9 mouse cellular contexts compared by ENCODE assay signal in genomic region chr4:134388397-134388796, GRCm38 (mm10). TPM values are rescaled to one million over a fixed set of nuclear protein-coding genes. Genes with fewer than 3 reads are reported as not detected.
DNase-seq lines count a peak whose midpoint lies in the region; ATAC-seq lines count a peak whose summit lies in the region.
"Had no signal": no experiment of that assay in that cellular context is flagged by ENCODE, and none has a peak within 500 bp of the region (broad histone marks: within the 10 kb centered on the region; RNA-seq: fewer than 3 reads in every experiment).

No protein-coding gene starts in this region.

- H3K9ac ChIP-seq in hindbrain, embryonic 11.5 days (ENCODE audit: low read depth, low read length) = no peak overlapping the region
- H3K9ac ChIP-seq in hindbrain, embryonic 13.5 days = no peak overlapping the region
- H3K9ac ChIP-seq in neural tube, embryonic 11.5 days (ENCODE audit: low read length) = no peak overlapping the region
- H3K9ac ChIP-seq: lung, embryonic 15.5 days had no signal

- H3K27ac ChIP-seq in hindbrain, embryonic 11.5 days (ENCODE audit: low read depth, low read length) = no peak overlapping the region
- no peak overlapping the region for H3K27ac ChIP-seq in hindbrain, embryonic 13.5 days
- no peak overlapping the region for H3K27ac ChIP-seq in neural tube, embryonic 11.5 days (ENCODE audit: low read depth, low read length)
- H3K27ac ChIP-seq: lung, embryonic 15.5 days had no signal

- no peaks in the 10 kb centered on the region for H3K36me3 ChIP-seq in hindbrain, embryonic 11.5 days (ENCODE audit: control insufficient read depth, insufficient read depth, low read length)
- no peaks in the 10 kb centered on the region for H3K36me3 ChIP-seq in hindbrain, embryonic 13.5 days
- H3K36me3 ChIP-seq in neural tube, embryonic 11.5 days (ENCODE audit: control insufficient read depth, insufficient read depth, low read length) = no peaks in the 10 kb centered on the region
- H3K36me3 ChIP-seq: lung, embryonic 15.5 days had no signal

- no peak overlapping the region for H3K4me2 ChIP-seq in hindbrain, embryonic 11.5 days (replicated peaks; ENCODE audit: low read depth, low read length)
- no peak overlapping the region for H3K4me2 ChIP-seq in hindbrain, embryonic 13.5 days
- H3K4me2 ChIP-seq in neural tube, embryonic 11.5 days (ENCODE audit: low read depth) = no peak overlapping the region
- H3K4me2 ChIP-seq: lung, embryonic 15.5 days had no signal

- ATAC-seq in hindbrain, embryonic 11.5 days (ENCODE audit: low FRiP score) = no peak
- ATAC-seq in hindbrain, embryonic 13.5 days (ENCODE audit: low FRiP score) = no peak
- no peak for ATAC-seq in neural tube, embryonic 11.5 days (ENCODE audit: insufficient read depth, low FRiP score, low TSS enrichment)

- WGBS in hindbrain, embryonic 11.5 days = 22% methylated on average over 5 of the region's 5 CpGs
- 18% methylated on average over 5 of the region's 5 CpGs for WGBS in hindbrain, embryonic 13.5 days
- WGBS in neural tube, embryonic 11.5 days = 19% methylated on average over 5 of the region's 5 CpGs

- H3K27me3 ChIP-seq in hindbrain, embryonic 11.5 days (ENCODE audit: control insufficient read depth, insufficient read depth, low read length) = no peaks in the 10 kb centered on the region
- H3K27me3 ChIP-seq in hindbrain, embryonic 13.5 days = no peaks in the 10 kb centered on the region
- H3K27me3 ChIP-seq in neural tube, embryonic 11.5 days (ENCODE audit: control insufficient read depth, insufficient read depth, low read length) = no peaks in the 10 kb centered on the region
- H3K27me3 ChIP-seq: lung, embryonic 15.5 days had no signal

- no peak overlapping the region for H3K4me3 ChIP-seq in hindbrain, embryonic 11.5 days (ENCODE audit: low read depth, low read length)
- no peak overlapping the region for H3K4me3 ChIP-seq in hindbrain, embryonic 13.5 days
- H3K4me3 ChIP-seq in neural tube, embryonic 11.5 days (ENCODE audit: low read depth, low read length) = no peak overlapping the region
- H3K4me3 ChIP-seq: lung, embryonic 15.5 days had no signal

- DNase-seq in hindbrain, embryonic 11.5 days (ENCODE audit: low spot score) = peak; percentile 81
- DNase-seq in A20 (ENCODE audit: low read depth, low spot score) = peak; percentile 80
- peak; percentile 79 for DNase-seq in NIH3T3 (ENCODE audit: low read depth)
- peak; percentile 69 to 74 for DNase-seq in cerebellum, postnatal 36 days
- DNase-seq in kidney, postnatal 10 days = peak; percentile 87
- peak; percentile 76 for DNase-seq in neural tube, embryonic 11.5 days (ENCODE audit: low spot score)
- no peak for DNase-seq in frontal cortex, postnatal 10 days (ENCODE audit: low spot score in 2 of 2)

- no peaks in the 10 kb centered on the region for H3K9me3 ChIP-seq in hindbrain, embryonic 11.5 days (ENCODE audit: control insufficient read depth, low read length)
- no peaks in the 10 kb centered on the region for H3K9me3 ChIP-seq in hindbrain, embryonic 13.5 days
- no peaks in the 10 kb centered on the region for H3K9me3 ChIP-seq in neural tube, embryonic 11.5 days (ENCODE audit: control insufficient read depth, low read length)

- no peaks in the 10 kb centered on the region for H3K4me1 ChIP-seq in hindbrain, embryonic 11.5 days (replicated peaks; ENCODE audit: control insufficient read depth, insufficient read depth, low read length)
- H3K4me1 ChIP-seq in hindbrain, embryonic 13.5 days (replicated peaks) = peaks cover 5% of the 10 kb centered on the region
- H3K4me1 ChIP-seq in neural tube, embryonic 11.5 days (ENCODE audit: control insufficient read depth, insufficient read depth, low read length) = no peaks in the 10 kb centered on the region; the same call in 1 of the 2 replicates

RNA-seq across cellular contexts. Expression of gene Extl1, which starts 4.7 kb away (rescaled TPM):
- polyA plus RNA-seq in hindbrain, embryonic 11.5 days (2014; fragmentation: Nextera tagmentation; extraction: Ambion mirVana) = 0.18 and 0.26 TPM in 2 replicates
- polyA plus RNA-seq in hindbrain, embryonic 13.5 days (2015; fragmentation: Nextera tagmentation; extraction: Ambion mirVana) = 0.36 and 0.45 TPM in 2 replicates
- 0.24 and 0.37 TPM in 2 replicates for polyA plus RNA-seq in neural tube, embryonic 11.5 days (2014; fragmentation: Nextera tagmentation; extraction: Ambion mirVana)

RNA-seq across cellular contexts. Expression of gene Pafah2, which starts 7.7 kb away (rescaled TPM):
- 7.9 and 10.2 TPM in 2 replicates for polyA plus RNA-seq in hindbrain, embryonic 11.5 days (2014; fragmentation: Nextera tagmentation; extraction: Ambion mirVana)
- polyA plus RNA-seq in hindbrain, embryonic 13.5 days (2015; fragmentation: Nextera tagmentation; extraction: Ambion mirVana) = 7.8 TPM in 2 replicates
- polyA plus RNA-seq in neural tube, embryonic 11.5 days (2014; fragmentation: Nextera tagmentation; extraction: Ambion mirVana) = 6.9 and 11.4 TPM in 2 replicates

RNA-seq across cellular contexts. Expression of gene Slc30a2, which starts 45.4 kb away (rescaled TPM):
- not detected in 2 replicates for polyA plus RNA-seq in hindbrain, embryonic 11.5 days (2014; fragmentation: Nextera tagmentation; extraction: Ambion mirVana)
- not detected in 2 replicates for polyA plus RNA-seq in hindbrain, embryonic 13.5 days (2015; fragmentation: Nextera tagmentation; extraction: Ambion mirVana)
- polyA plus RNA-seq in neural tube, embryonic 11.5 days (2014; fragmentation: Nextera tagmentation; extraction: Ambion mirVana) = not detected in 2 replicates

Comparison
In these comparisons a context has a peak if more than half of its experiments do, and no peak if none do; other contexts are left out.
1. DNase-seq: peak in hindbrain, embryonic 11.5 days (single experiment), A20 (single experiment), NIH3T3 (single experiment), cerebellum, postnatal 36 days (2 of 2), kidney, postnatal 10 days (single experiment) and neural tube, embryonic 11.5 days (single experiment); none in frontal cortex, postnatal 10 days (0 of 2).